ENCODE assay signal across 8 mouse cellular contexts in the genomic region with DNA sequence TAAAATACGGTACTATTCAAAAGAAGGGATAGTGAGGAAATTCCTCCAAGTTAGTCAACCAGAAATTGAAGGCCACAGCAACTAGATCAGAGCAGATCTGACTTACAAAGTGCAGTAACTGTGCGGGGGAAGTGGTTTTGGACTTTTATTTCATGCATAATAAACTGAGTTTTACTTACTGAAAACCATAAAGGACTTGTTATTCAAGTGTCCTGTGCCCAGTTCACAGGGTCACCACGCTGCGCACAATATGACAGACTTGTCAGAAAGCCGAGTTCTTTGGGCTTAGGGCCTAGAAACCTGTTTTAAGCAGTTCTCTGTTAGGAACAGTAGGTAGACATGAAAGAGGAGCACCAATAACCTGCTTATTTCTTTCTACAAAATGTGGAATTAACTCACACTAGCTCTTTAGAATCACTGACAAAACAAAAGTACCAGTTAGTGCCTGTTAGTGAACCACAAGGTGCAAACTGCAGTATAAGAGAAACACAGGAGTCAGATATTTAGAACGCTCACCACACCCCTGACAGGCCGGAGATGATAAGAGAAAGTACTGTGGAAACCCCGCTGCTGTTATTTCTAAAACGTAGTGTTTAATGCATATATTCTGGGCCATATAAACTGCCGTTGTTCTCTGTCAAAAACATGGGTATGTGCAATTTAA. TPM values are rescaled to one million over a fixed set of nuclear protein-coding genes. Genes with fewer than 3 reads are reported as not detected.
A peak's percentile ranks its signal among the peaks of the same experiment; 100 is the strongest.
DNase-seq lines count a peak whose midpoint lies in the region; ATAC-seq and TF ChIP-seq lines count a peak whose summit lies in the region.

A gene (minus strand): TSS at position 110 of the 664 bp plus-strand sequence.

- H3K4me1 ChIP-seq in neural tube, embryonic 11.5 days (ENCODE audit: control insufficient read depth, insufficient read depth, low read length), result no peaks in the 10 kb centered on the region
- peaks cover 23% of the 10 kb centered on the region for H3K4me1 ChIP-seq in forebrain, embryonic 10.5 days
- peaks cover 5% of the 10 kb centered on the region; the same call in 1 of the 2 replicates for H3K4me1 ChIP-seq in liver, adult 2 months (ENCODE audit: control insufficient read depth, insufficient read depth, low read length)
- no peaks in the 10 kb centered on the region for H3K4me1 ChIP-seq in stomach, embryonic 15.5 days

- H3K9me3 ChIP-seq in neural tube, embryonic 11.5 days (ENCODE audit: control insufficient read depth, low read length), result no peaks in the 10 kb centered on the region
- H3K9me3 ChIP-seq in forebrain, embryonic 10.5 days, result no peaks in the 10 kb centered on the region
- H3K9me3 ChIP-seq in stomach, embryonic 15.5 days, result no peaks in the 10 kb centered on the region

- H3K4me2 ChIP-seq in neural tube, embryonic 11.5 days (ENCODE audit: low read depth), result peak within 1 kb of the TSS; percentile 75
- peak within 1 kb of the TSS; percentile 84 for H3K4me2 ChIP-seq in stomach, embryonic 15.5 days

- TF ChIP-seq POLR2A in liver, adult 2 months (IDR thresholded peaks at IDR 0.05; ENCODE audit: extremely low read depth, insufficient read depth, low read length), result no peak

- no peaks in the 10 kb centered on the region for H3K36me3 ChIP-seq in neural tube, embryonic 11.5 days (ENCODE audit: control insufficient read depth, insufficient read depth, low read length)
- H3K36me3 ChIP-seq in forebrain, embryonic 10.5 days (replicated peaks), result no peaks in the 10 kb centered on the region
- no peaks in the 10 kb centered on the region for H3K36me3 ChIP-seq in liver, adult 2 months (ENCODE audit: control insufficient read depth, insufficient read depth, low read length)
- H3K36me3 ChIP-seq in stomach, embryonic 15.5 days, result no peaks in the 10 kb centered on the region

- 49% methylated on average over 10 of the region's 10 CpGs for WGBS in neural tube, embryonic 11.5 days
- 33% methylated on average over 10 of the region's 10 CpGs for WGBS in forebrain, embryonic 10.5 days
- 49% methylated on average over 10 of the region's 10 CpGs for WGBS in liver, adult 2 months
- WGBS in stomach, embryonic 15.5 days, result 66% methylated on average over 10 of the region's 10 CpGs

- ATAC-seq in neural tube, embryonic 11.5 days (ENCODE audit: insufficient read depth, low FRiP score, low TSS enrichment), result no peak
- ATAC-seq in stomach, embryonic 15.5 days (ENCODE audit: insufficient read depth, low FRiP score, low read depth), result peak; percentile 75; the same call in 1 of the 2 replicates
- ATAC-seq in inflammation-experienced regulatory T-cells, adult 6 months, result no peak

- peak within 1 kb of the TSS; percentile 51 for H3K4me3 ChIP-seq in neural tube, embryonic 11.5 days (ENCODE audit: low read depth, low read length)
- H3K4me3 ChIP-seq in forebrain, embryonic 10.5 days, result peak within 1 kb of the TSS; percentile 66
- H3K4me3 ChIP-seq in liver, adult 2 months (ENCODE audit: insufficient read depth, low read depth, low read length), result peak within 1 kb of the TSS; percentile 92
- peak within 1 kb of the TSS; percentile 52 for H3K4me3 ChIP-seq in stomach, embryonic 15.5 days (replicated peaks)

- peak within 1 kb of the TSS; percentile 50 for H3K9ac ChIP-seq in neural tube, embryonic 11.5 days (ENCODE audit: low read length)
- peak within 1 kb of the TSS; percentile 76 for H3K9ac ChIP-seq in liver, adult 2 months (ENCODE audit: low read depth, low read length)
- peak within 1 kb of the TSS; percentile 30 for H3K9ac ChIP-seq in stomach, embryonic 15.5 days

- no peak within 1 kb of the TSS for H3K27ac ChIP-seq in neural tube, embryonic 11.5 days (ENCODE audit: low read depth, low read length)
- peak within 1 kb of the TSS; percentile 86 for H3K27ac ChIP-seq in forebrain, embryonic 10.5 days
- peak within 1 kb of the TSS; percentile 89 for H3K27ac ChIP-seq in liver, adult 2 months (replicated peaks; ENCODE audit: insufficient read depth, low read depth, low read length)
- H3K27ac ChIP-seq in stomach, embryonic 15.5 days, result no peak within 1 kb of the TSS

- no peak for TF ChIP-seq CTCF in liver, adult 2 months (IDR thresholded peaks at IDR 0.05; ENCODE audit: low read depth, low read length)

- no peaks in the 10 kb centered on the region for H3K27me3 ChIP-seq in neural tube, embryonic 11.5 days (ENCODE audit: control insufficient read depth, insufficient read depth, low read length)
- H3K27me3 ChIP-seq in forebrain, embryonic 10.5 days (ENCODE audit: poor library complexity, severe bottlenecking), result peaks cover 29% of the 10 kb centered on the region
- H3K27me3 ChIP-seq in liver, adult 2 months (ENCODE audit: control insufficient read depth, insufficient read depth, low read length), result no peaks in the 10 kb centered on the region
- no peaks in the 10 kb centered on the region for H3K27me3 ChIP-seq in stomach, embryonic 15.5 days (replicated peaks)

- H3K79me2 ChIP-seq in liver, adult 2 months (ENCODE audit: control insufficient read depth, insufficient read depth, low read length), result no peaks in the 10 kb centered on the region

- DNase-seq in neural tube, embryonic 11.5 days (ENCODE audit: low spot score), result no peak
- DNase-seq in neural tube, embryonic 10.5 days (ENCODE audit: extremely low spot score, low spot score), result no peak
- DNase-seq in forebrain, embryonic 10.5 days (ENCODE audit: extremely low spot score, low spot score), result no peak
- peak; percentile 86 for DNase-seq in liver, adult 2 months (ENCODE audit: extremely low read depth, low read depth, low spot score)
- no peak for DNase-seq in thymus, postnatal 25 days
- DNase-seq in left cerebral cortex, adult 8-10 months (ENCODE audit: low spot score in 2 of 2), result no peak

RNA-seq across cellular contexts. Expression of the gene that starts here (rescaled TPM):
- 1.3 and 1.9 TPM in 2 replicates for polyA plus RNA-seq in neural tube, embryonic 11.5 days (2014; fragmentation: Nextera tagmentation; extraction: Ambion mirVana)
- 3.9 and 5.1 TPM in 2 replicates for polyA plus RNA-seq in forebrain, embryonic 10.5 days (2016; fragmentation: Nextera tagmentation; extraction: Ambion mirVana)
- total RNA-seq in liver, adult 2 months (2014; rRNA removed), result 8.3 and 13.9 TPM in 2 replicates
- polyA plus RNA-seq in liver, adult 2 months (2012; rRNA removed), result 3.6 and 4.5 TPM in 2 replicates
- 2.2 and 3.2 TPM in 2 replicates for polyA plus RNA-seq in stomach, embryonic 15.5 days (2015; fragmentation: Nextera tagmentation; extraction: Ambion mirVana)
- polyA plus RNA-seq in inflammation-experienced regulatory T-cells, adult 6 months (2017; shearing (Covaris generic)), result not detected
- total RNA-seq in left cerebral cortex, adult 8-10 months (2022), result 1 to 10 TPM in 2 of 4 experiments, under 1 TPM in 2; 0.68 to 1.7 (median 1.1) TPM

Comparison
In these comparisons a context has a peak if more than half of its experiments do, and no peak if none do; other contexts are left out.
1. H3K27ac ChIP-seq: peak in forebrain, embryonic 10.5 days (single experiment) and liver, adult 2 months (single experiment); none in neural tube, embryonic 11.5 days (single experiment) and stomach, embryonic 15.5 days (single experiment).
2. Peak in every context shown above with its lines, with median percentiles within 50 percentile points of each other: H3K4me3 ChIP-seq and H3K9ac ChIP-seq.